Mouse (Mus musculus): ENCODE results near the gene Dyrk1a. TPM values are rescaled to one million over a fixed set of nuclear protein-coding genes. Genes with fewer than 3 reads are reported as not detected.
A peak's percentile ranks its signal among the peaks of the same experiment; 100 is the strongest.
"Not testable (repeated sequence)": the region's sequence is repeated elsewhere in the genome, so short reads cannot be mapped to it uniquely, and the experiment has no call there.

Gene Dyrk1a
- polyA plus RNA-seq, 1 experiment = 47.8 TPM

DNA sequence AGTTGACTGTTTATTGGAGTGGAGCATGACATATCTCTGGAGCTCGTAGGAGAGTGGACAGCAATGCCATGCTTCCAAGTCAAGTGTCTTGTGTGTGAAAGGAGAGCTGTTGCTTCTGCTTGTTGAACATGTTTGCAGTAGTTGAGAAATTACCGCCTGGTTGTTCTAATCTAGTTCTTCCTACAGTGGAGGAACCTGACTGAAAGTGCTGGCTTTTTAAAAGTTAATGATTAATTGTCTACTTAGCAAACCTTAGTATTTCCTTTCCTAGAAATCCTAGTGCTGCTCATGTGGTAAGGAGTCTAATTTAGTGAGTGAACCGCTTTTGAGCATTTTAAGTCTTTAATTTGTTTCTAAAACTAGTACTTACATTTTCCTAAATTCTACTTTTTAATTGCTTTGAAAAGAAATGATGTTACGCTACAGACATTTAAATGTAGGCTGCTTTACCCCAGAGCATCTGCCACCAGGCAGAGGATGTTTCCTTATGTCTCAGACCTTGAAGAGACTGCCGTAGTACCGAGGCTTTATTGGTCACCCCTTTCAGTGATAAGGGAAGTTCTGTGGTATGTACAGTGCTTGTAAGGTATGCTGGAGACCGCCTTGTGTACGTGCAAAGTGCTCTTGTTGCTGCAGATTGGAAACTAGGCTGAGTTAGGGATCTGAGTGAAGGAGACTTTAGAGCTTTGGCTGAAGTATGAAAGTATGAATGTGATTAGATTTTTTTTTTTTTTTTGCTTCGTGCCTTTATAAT, 59.3 kb downstream of the Dyrk1a start:
- no peak for DNase-seq (ENCODE audit: extremely low spot score in 1 of 2, low spot score in 1 of 2)

DNA sequence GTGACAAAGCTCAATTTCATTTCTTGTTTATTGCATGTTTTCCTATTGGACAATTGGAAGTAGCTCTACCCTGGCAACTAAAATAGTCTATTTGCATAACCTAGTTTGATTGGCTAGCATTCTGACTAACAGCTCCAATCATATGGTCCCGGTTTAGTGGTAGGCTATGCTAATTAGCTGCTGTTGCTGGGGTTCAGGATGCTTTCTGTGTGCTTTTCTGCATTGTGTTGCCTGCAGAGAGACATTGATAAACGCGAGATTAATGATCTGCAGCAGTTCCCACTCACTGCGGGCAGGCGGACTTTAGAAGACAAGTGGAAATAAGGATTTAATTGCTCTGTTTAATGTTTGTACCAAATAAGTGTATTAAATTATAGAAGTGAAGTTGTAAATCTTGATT, 62.2 kb downstream of the Dyrk1a start:
- peak; percentile 28 to 62 for DNase-seq (ENCODE audit: extremely low spot score in 1 of 2, low spot score in 1 of 2)

DNA sequence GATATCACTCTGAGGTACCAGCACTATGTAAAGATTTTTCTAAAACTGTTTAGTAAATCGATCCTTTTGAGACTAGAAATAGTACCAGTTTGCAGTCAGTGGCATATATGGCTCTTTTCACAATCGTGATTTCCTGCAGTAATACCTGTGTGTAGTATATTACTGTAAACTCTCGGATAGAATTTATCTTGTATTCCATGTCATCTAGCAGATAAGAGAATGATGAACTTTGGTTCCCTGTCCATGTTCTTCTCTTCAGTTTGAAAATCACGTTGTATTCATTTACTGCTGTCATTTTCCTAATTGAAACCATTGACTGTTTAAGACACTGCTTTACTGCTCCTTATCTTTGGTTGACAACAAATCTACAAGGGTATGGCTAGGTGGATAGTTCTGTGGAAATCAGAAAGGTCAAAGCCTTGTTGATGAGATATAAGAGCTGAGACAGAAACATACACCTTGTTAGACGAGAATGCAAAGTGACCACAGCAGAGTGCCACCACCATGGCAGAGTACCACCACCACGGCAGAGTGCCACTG, 62.7 kb downstream of the Dyrk1a start:
- no peak for DNase-seq (ENCODE audit: extremely low spot score in 1 of 2, low spot score in 1 of 2)

DNA sequence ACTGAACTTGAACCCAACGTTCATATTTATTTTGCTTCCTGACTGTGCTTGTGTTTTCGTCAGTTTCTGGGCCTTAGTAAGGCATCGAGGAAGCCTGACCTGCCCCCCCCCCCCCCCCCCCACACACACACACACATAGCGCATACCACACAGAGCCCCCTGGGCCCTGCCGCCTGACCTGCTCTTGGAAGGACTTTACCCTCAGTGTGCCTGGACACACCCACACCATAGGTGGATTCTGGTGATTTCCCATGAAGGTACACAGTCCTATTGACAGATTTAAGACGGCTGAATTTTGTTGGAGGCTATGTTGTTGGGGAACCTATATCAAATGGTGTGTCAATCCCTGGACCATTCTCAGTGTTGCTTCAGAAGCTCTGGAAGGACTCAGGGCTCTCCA, 63.2 kb downstream of the Dyrk1a start:
- no peak for DNase-seq (ENCODE audit: extremely low spot score in 1 of 2, low spot score in 1 of 2)

DNA sequence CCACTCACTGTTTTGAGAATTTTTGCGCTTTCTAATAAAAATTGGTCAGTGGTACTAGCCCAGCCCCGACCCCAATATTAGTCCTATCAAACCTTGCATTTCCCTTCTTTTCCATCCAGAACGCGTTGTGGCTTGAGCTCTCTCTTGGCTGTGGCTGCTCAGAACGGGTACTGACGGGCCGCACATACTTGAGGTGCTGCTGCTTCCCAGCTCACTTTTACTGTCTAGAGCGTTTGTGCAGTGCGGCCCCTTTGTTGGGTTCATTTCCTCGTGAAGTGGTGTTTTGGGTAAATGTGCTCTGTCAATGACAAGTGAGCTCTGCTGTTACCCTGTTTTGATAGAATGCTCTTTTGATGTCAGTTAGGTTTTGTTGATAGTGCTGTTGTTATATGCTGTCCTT, 67.6 kb downstream of the Dyrk1a start:
- no peak for DNase-seq (ENCODE audit: extremely low spot score in 1 of 2, low spot score in 1 of 2)

GRCm38 (mm10) chr16:94641799-94642198, 72.0 kb downstream of the Dyrk1a start:
- DNase-seq (ENCODE audit: extremely low spot score in 1 of 2, low spot score in 1 of 2) = no peak

DNA sequence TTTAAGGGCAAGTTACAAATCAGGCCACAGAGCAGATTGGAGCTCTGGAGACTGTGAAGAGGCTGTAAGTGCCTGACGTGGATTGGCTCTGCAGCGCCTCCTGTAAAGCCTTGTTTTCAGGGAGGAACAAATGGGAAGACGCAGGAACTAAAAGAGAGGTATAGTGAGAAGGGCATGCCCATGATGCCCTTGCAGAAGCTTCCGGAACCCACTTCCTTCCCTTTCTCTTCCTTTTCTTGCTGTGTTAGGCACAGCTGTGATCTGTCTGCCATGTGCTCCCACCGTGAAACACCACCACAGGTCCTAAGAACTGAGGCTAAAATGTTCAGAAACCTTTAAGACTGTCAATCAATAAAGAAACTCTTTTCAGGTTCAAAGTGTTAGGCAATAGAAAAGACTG, 77.3 kb downstream of the Dyrk1a start:
- no peak for DNase-seq (ENCODE audit: extremely low spot score in 1 of 2, low spot score in 1 of 2)

- no peak for DNase-seq (ENCODE audit: extremely low spot score in 1 of 2, low spot score in 1 of 2)
These were observed 78.1 kb downstream of the Dyrk1a start for GRCm38 (mm10) chr16:94647925-94648324.

GRCm38 (mm10) chr16:94649861-94650260, 80.1 kb downstream of the Dyrk1a start:
- DNase-seq (ENCODE audit: extremely low spot score in 1 of 2, low spot score in 1 of 2) = no peak

- DNase-seq (ENCODE audit: extremely low spot score in 1 of 2, low spot score in 1 of 2) = peak; percentile 34 to 63
These were observed 82.4 kb downstream of the Dyrk1a start for GRCm38 (mm10) chr16:94652091-94652713.

GRCm38 (mm10) chr16:94655083-94655482, 85.3 kb downstream of the Dyrk1a start:
- DNase-seq (ENCODE audit: extremely low spot score in 1 of 2, low spot score in 1 of 2) = no peak

GRCm38 (mm10) chr16:94656891-94657290, 87.1 kb downstream of the Dyrk1a start:
- DNase-seq (ENCODE audit: extremely low spot score in 1 of 2, low spot score in 1 of 2) = no peak

GRCm38 (mm10) chr16:94659394-94659793, 89.6 kb downstream of the Dyrk1a start:
- no peak for DNase-seq (ENCODE audit: extremely low spot score in 1 of 2, low spot score in 1 of 2)

DNA sequence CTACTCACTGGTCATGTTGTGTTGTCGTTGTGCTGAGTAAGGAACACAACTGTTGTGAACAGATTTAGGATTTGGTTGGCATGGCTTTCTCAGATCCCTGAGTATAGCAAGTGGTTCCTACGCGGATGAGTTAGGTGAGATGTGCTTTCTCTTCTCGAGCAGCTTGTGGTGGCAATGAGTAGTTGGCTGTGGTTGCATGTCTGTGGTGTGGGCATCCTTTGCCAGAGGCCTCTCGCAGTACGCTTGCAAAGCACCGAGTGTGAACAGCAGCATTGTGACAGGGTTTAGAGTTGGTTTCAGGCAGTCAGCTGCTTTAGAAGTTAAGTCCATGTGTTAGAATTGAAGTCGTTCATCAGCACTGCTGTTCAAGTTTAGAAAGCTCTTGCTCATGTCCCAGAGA, 90.4 kb downstream of the Dyrk1a start:
- peak in 1 of 2 experiments; percentile 34 for DNase-seq (ENCODE audit: extremely low spot score in 1 of 2, low spot score in 1 of 2)

GRCm38 (mm10) chr16:94667557-94667956, 97.7 kb downstream of the Dyrk1a start:
- no peak for DNase-seq (ENCODE audit: extremely low spot score in 1 of 2, low spot score in 1 of 2)

GRCm38 (mm10) chr16:94671313-94671712, 101.5 kb downstream of the Dyrk1a start:
- DNase-seq (ENCODE audit: extremely low spot score in 1 of 2, low spot score in 1 of 2) = no peak

DNA sequence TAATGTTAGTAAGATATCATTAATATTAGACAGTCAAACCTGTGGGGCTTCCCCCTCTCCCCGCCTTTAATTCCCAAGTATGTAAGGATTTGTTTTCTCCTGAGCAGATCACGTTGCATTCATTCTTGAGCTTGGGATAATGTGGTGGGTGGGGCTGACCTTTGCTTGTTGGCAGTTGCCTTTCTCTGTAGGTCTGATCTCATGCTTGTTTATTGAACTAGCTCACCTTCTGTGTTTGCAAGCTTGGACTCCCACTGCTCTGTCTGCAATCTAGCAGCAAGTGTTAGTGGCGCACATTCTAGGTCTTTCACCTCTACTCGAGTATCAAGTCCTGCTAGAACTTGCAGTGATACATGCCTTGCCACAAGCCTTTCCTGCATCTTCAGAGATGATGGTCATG, 111.1 kb downstream of the Dyrk1a start:
- DNase-seq (ENCODE audit: extremely low spot score in 1 of 2, low spot score in 1 of 2) = no peak

DNA sequence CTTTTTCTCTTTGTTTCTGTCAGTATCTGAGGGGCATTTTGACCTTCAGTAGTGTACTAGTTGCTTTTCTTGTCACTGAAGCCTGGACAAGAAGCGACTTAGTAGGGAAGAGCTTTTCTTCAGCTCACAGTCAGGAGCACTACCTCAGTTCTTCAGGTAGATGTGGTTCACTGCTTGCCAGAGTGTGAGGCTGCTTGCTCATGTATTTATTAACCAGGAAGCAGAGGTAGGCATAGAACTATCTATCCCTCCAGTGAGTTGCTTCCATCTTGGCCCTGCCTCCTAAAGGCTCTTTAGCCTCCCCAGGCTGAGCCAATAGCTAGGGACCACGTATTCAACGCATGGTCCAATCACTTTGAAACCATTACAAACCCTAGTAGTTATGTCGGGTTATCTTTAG, 112.0 kb downstream of the Dyrk1a start:
- DNase-seq (ENCODE audit: extremely low spot score in 1 of 2, low spot score in 1 of 2) = no peak

- DNase-seq (ENCODE audit: extremely low spot score in 1 of 2, low spot score in 1 of 2) = no peak
These were observed 114.2 kb downstream of the Dyrk1a start for GRCm38 (mm10) chr16:94683960-94684359.

DNA sequence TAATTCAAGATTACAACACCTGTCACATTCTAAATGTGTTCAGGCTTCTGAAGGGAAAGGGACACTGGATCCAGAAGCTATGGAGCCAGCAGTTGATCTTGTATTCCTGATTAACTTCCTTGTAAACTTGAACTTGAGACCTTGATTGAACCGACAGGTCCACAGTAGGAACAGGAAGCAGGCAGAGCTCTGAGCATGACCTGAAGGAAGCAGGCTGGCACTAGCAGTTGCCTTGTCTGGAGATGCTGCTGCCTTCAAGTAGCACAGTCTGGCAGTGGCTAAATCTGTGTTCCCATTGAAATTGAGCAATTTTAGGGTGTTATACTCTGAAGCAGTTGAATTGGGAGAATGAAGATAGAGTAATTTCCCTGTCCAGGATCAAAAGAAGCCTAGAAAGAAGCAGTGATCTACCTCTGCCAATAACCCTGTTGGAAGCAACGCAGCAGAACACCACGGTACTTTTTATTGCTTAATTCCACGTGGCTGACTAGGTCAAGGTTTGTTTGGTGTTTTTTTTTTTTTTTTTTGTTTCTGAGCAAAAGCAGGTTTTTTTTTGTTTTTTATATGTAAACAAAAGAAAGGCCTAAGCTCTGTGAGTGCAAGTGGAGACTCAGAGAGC, 124.0 kb downstream of the Dyrk1a start:
- DNase-seq (ENCODE audit: extremely low spot score in 1 of 2, low spot score in 1 of 2) = no peak

DNA sequence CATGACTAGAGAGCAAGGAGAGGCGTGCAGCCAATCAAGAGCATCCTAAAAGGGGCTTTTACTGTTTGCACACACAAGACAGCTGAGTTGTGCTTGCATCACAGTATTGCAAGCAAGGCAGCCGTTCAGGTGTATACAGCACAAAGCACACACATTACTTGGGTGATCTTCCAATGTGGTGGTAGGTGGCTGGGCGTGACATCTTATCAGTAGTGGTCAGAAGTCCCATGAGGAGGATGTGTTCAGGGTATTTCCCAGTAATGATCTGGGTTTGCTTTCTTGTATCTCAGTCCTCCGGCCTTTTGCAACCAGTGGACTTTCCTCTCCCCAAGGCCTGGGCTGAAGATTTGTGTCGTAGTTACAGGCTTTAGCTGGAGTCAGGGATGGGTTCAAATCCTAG, 127.7 kb downstream of the Dyrk1a start:
- no peak for DNase-seq (ENCODE audit: extremely low spot score in 1 of 2, low spot score in 1 of 2)

GRCm38 (mm10) chr16:94698234-94698633, 128.4 kb downstream of the Dyrk1a start:
- not testable (repeated sequence) for DNase-seq (ENCODE audit: extremely low spot score in 1 of 2, low spot score in 1 of 2)
